Mouse (Mus musculus) stomach, postnatal 0 days (tissue): ENCODE measurements around the gene Klc1. TPM values are rescaled to one million over a fixed set of nuclear protein-coding genes. Genes with fewer than 3 reads are reported as not detected.

Experiments used
- ATAC-seq: fragments of 200-750 bp; cut with Nextera tagmentation; 2 replicates; pipeline ENCODE4 v1.8.0; 2017; ENCODE audit not compliant: low FRiP score, low TSS enrichment
- DNase-seq: peaks from one replicate; pipeline ENCODE4 v3.0.0-alpha.2; 2016; ENCODE audit warnings: low spot score
- H3K27ac ChIP-seq: fragments of 300-500 bp; sonication (generic); replicated peaks from 2 replicates; pipeline ENCODE4 v1.5.1; 2014; ENCODE audit warnings: mild to moderate bottlenecking, control low read depth
- H3K27me3 ChIP-seq: fragments of 300-500 bp; sonication (generic); 2 replicates; pipeline ENCODE4 v1.6.1; 2014; ENCODE audit warnings: low read length; ENCODE audit not compliant: control insufficient read depth, insufficient read depth
- H3K36me3 ChIP-seq: fragments of 300-500 bp; sonication (generic); 2 replicates; pipeline ENCODE4 v1.6.1; 2014; ENCODE audit warnings: low read length, mixed read lengths; ENCODE audit not compliant: control insufficient read depth, insufficient read depth
- H3K4me1 ChIP-seq: fragments of 300-500 bp; sonication (generic); replicated peaks from 2 replicates; pipeline ENCODE4 v1.6.1; 2014; ENCODE audit warnings: antibody characterized with exemption; ENCODE audit not compliant: control insufficient read depth, insufficient read depth
- H3K4me2 ChIP-seq: fragments of 300-500 bp; sonication (generic); replicated peaks from 2 replicates; pipeline ENCODE4 v1.6.1; 2014; ENCODE audit warnings: low read depth, mild to moderate bottlenecking, control low read depth, moderate library complexity
- H3K4me3 ChIP-seq: fragments of 300-500 bp; sonication (generic); 2 replicates; pipeline ENCODE4 v1.5.1; 2014; ENCODE audit warnings: low read depth, low read length, control low read depth
- H3K9ac ChIP-seq: fragments of 300-500 bp; sonication (generic); 2 replicates; pipeline ENCODE4 v1.6.1; 2014; ENCODE audit warnings: mild to moderate bottlenecking, low read length, control low read depth, mixed read lengths
- H3K9me3 ChIP-seq: fragments of 300-500 bp; sonication (generic); 2 replicates; pipeline ENCODE4 v1.6.1; 2016; ENCODE audit warnings: low read length; ENCODE audit not compliant: control insufficient read depth
- CTCF ChIP-seq: IDR thresholded peaks from 2 replicates; pipeline ENCODE4 v1.5.1; 2016; ENCODE audit warnings: antibody characterized with exemption, low read depth, mild to moderate bottlenecking, moderate library complexity
- EP300 ChIP-seq: optimal IDR thresholded peaks from 2 replicates; pipeline ENCODE3; 2016; ENCODE audit warnings: antibody characterized with exemption
- WGBS: fragments of 180-500 bp; shearing (Covaris S2); extraction: QIAGEN DNeasy Blood & Tissue Kit; methylation state at CpG from one replicate; pipeline ENCODE4 v1.1.7; 2014; 5-methylcytosine and 5-hydroxymethylcytosine counted together
- polyA plus RNA-seq: library from polyadenylated mRNA; unstranded; fragments of >200 nt; fragmentation: Nextera tagmentation; extraction: Ambion mirVana; gene quantifications from 2 replicates; pipeline ENCODE4 v1.2.1, GENCODE M21; 2015

The Klc1 gene
- polyA plus RNA-seq, 1 experiment from 2014 or later: 56.7 TPM

- DNase-seq: no peak
- Histone ChIP-seq H3K4me1 (no peaks in the 10 kb centered on the region), H3K4me3 (no peak overlapping the region), H3K27ac (no peak overlapping the region), H3K4me2 (no peak overlapping the region), H3K9ac (no peak overlapping the region), H3K27me3 (no peaks in the 10 kb centered on the region), H3K36me3 (peaks cover 46% of the 10 kb centered on the region), H3K9me3 (no peaks in the 10 kb centered on the region)
- no peak for ATAC-seq
- TF ChIP-seq CTCF: peak; percentile 53
- no peak for TF ChIP-seq EP300
- WGBS: 96% methylated on average over 1 of the region's 1 CpGs
Observed at GRCm38 (mm10) chr12:111779544-111779943, 20.9 kb downstream of the Klc1 start.

- no peak overlapping the region for H3K9ac ChIP-seq
- H3K4me1 ChIP-seq: no peaks in the 10 kb centered on the region
- H3K9me3 ChIP-seq: no peaks in the 10 kb centered on the region
- H3K27me3 ChIP-seq: no peaks in the 10 kb centered on the region
- H3K27ac ChIP-seq: no peak overlapping the region
- H3K36me3 ChIP-seq: peaks cover 46% of the 10 kb centered on the region
- ATAC-seq (peak; percentile 68), DNase-seq (peak; percentile 78)
- WGBS: 56% methylated on average over 15 of the region's 15 CpGs
- no peak for TF ChIP-seq CTCF
- TF ChIP-seq EP300: no peak
- no peak overlapping the region for H3K4me3 ChIP-seq
- H3K4me2 ChIP-seq: no peak overlapping the region
Observed at GRCm38 (mm10) chr12:111785174-111785573, 26.5 kb downstream of the Klc1 start.

- TF ChIP-seq EP300: no peak
- TF ChIP-seq CTCF: no peak
- no peak overlapping the region for H3K4me2 ChIP-seq
- no peaks in the 10 kb centered on the region for H3K27me3 ChIP-seq
- H3K36me3 ChIP-seq: peaks cover 41% of the 10 kb centered on the region
- no peak overlapping the region for H3K4me3 ChIP-seq
- DNase-seq: no peak
- H3K4me1 ChIP-seq: no peaks in the 10 kb centered on the region
- 79% methylated on average over 6 of the region's 6 CpGs for WGBS
- no peak overlapping the region for H3K9ac ChIP-seq
- H3K9me3 ChIP-seq: no peaks in the 10 kb centered on the region
- ATAC-seq: 0 out of 2 replicates have a peak, but pooled peaks have one; percentile 16
- H3K27ac ChIP-seq: no peak overlapping the region
Observed at GRCm38 (mm10) chr12:111787015-111787414, 28.4 kb downstream of the Klc1 start.

- Histone ChIP-seq H3K36me3 (peaks cover 42% of the 10 kb centered on the region), H3K9ac (no peak overlapping the region), H3K4me1 (no peaks in the 10 kb centered on the region), H3K9me3 (no peaks in the 10 kb centered on the region), H3K27ac (no peak overlapping the region), H3K4me2 (no peak overlapping the region), H3K27me3 (no peaks in the 10 kb centered on the region), H3K4me3 (no peak overlapping the region)
- TF ChIP-seq CTCF: no peak
- no peak for TF ChIP-seq EP300
- no peak for DNase-seq
- 91% methylated on average over 5 of the region's 5 CpGs for WGBS
- ATAC-seq: no peak
Observed at GRCm38 (mm10) chr12:111790090-111790489, 31.4 kb downstream of the Klc1 start.

GRCm38 (mm10) chr12:111790631-111791030, 32.0 kb downstream of the Klc1 start:
- H3K9me3 ChIP-seq: no peaks in the 10 kb centered on the region
- H3K4me1 ChIP-seq: no peaks in the 10 kb centered on the region
- H3K27ac ChIP-seq: no peak overlapping the region
- ATAC-seq (no peak), DNase-seq (no peak)
- no peak overlapping the region for H3K4me3 ChIP-seq
- H3K9ac ChIP-seq: no peak overlapping the region
- H3K36me3 ChIP-seq: peaks cover 47% of the 10 kb centered on the region
- no peak overlapping the region for H3K4me2 ChIP-seq
- H3K27me3 ChIP-seq: no peaks in the 10 kb centered on the region
- 89% methylated on average over 7 of the region's 7 CpGs for WGBS
- TF ChIP-seq EP300 (no peak), CTCF (no peak)

GRCm38 (mm10) chr12:111791474-111792104, 32.9 kb downstream of the Klc1 start:
- Histone ChIP-seq H3K27me3 (no peaks in the 10 kb centered on the region), H3K4me2 (no peak overlapping the region), H3K4me1 (no peaks in the 10 kb centered on the region), H3K9ac (no peak overlapping the region), H3K36me3 (peaks cover 46% of the 10 kb centered on the region), H3K27ac (no peak overlapping the region), H3K9me3 (no peaks in the 10 kb centered on the region), H3K4me3 (no peak overlapping the region)
- no peak for DNase-seq
- WGBS: 90% methylated on average over 13 of the region's 13 CpGs
- ATAC-seq: no peak
- no peak for TF ChIP-seq EP300
- no peak for TF ChIP-seq CTCF
